Mouse (Mus musculus): Measurements from ENCODE around the gene Ak5.

DNA sequence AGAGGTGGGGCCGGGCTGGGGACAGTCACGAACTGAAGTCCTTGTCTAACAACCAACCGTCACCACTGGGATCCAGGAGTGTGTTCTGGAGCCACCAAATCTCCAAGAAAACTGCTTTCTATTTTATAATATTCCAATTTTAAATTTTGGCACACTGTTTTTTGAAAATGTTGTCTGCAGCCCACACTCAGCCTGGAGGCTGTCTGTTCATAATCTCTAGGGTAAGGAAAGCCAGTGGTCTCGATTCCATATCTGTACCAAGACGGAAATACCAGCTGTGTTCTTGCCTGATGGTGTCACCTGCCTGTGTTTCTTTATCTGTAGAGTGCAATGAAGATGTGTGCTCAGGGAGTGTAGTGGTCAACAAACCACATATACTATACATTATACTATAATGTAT lies 23.6 kb downstream of the Ak5 start:
- TF ChIP-seq CTCF (IDR thresholded peaks at IDR 0.05; ENCODE audit: low read depth) = no peak
- no peak for TF ChIP-seq EP300 (optimal IDR thresholded peaks at IDR 0.05)

All from stomach, postnatal 0 days (tissue).